Mouse (Mus musculus) neural tube, embryonic 15.5 days (tissue): ENCODE measurements around the gene Rai14. TPM values are rescaled to one million over a fixed set of nuclear protein-coding genes. Genes with fewer than 3 reads are reported as not detected.
"Not testable (repeated sequence)": the region's sequence is repeated elsewhere in the genome, so short reads cannot be mapped to it uniquely, and the experiment has no call there.

ENCODE experiments used
- ATAC-seq: fragments of 200-750 bp; cut with Nextera tagmentation; 2 replicates; pipeline ENCODE4 v1.8.0; 2017; ENCODE audit warnings: mild to moderate bottlenecking, moderate TSS enrichment, moderate library complexity; ENCODE audit not compliant: low FRiP score
- H3K27ac ChIP-seq: fragments of 300-500 bp; sonication (generic); replicated peaks from 2 replicates; pipeline ENCODE4 v1.5.1; 2015; ENCODE audit warnings: mild to moderate bottlenecking, inconsistent platforms
- H3K27me3 ChIP-seq: fragments of 300-500 bp; sonication (generic); replicated peaks from 2 replicates; pipeline ENCODE4 v1.6.1; 2015; ENCODE audit warnings: inconsistent platforms
- H3K36me3 ChIP-seq: fragments of 300-500 bp; sonication (generic); 2 replicates; pipeline ENCODE4 v1.6.1; 2015; ENCODE audit warnings: inconsistent platforms
- H3K4me1 ChIP-seq: fragments of 300-500 bp; sonication (generic); 2 replicates; pipeline ENCODE4 v1.6.1; 2015; ENCODE audit warnings: inconsistent platforms
- H3K4me2 ChIP-seq: fragments of 300-500 bp; sonication (generic); 2 replicates; pipeline ENCODE4 v1.6.1; 2015; ENCODE audit warnings: inconsistent platforms, mild to moderate bottlenecking, moderate library complexity
- H3K4me3 ChIP-seq: fragments of 300-500 bp; sonication (generic); replicated peaks from 2 replicates; pipeline ENCODE4 v1.5.1; 2015; ENCODE audit warnings: mild to moderate bottlenecking, inconsistent platforms
- H3K9ac ChIP-seq: fragments of 300-500 bp; sonication (generic); replicated peaks from 2 replicates; pipeline ENCODE4 v1.6.1; 2015; ENCODE audit warnings: mild to moderate bottlenecking, inconsistent platforms
- H3K9me3 ChIP-seq: fragments of 300-500 bp; sonication (generic); replicated peaks from 2 replicates; pipeline ENCODE4 v1.6.1; 2016; ENCODE audit warnings: inconsistent platforms
- WGBS: fragments of 180-500 bp; shearing (Covaris S2); methylation state at CpG from one replicate; pipeline ENCODE4 v1.1.7; 2015; ENCODE audit warnings: mixed read lengths; 5-methylcytosine and 5-hydroxymethylcytosine counted together
- polyA plus RNA-seq: library from polyadenylated mRNA; unstranded; fragments of >200 nt; fragmentation: Nextera tagmentation; extraction: Ambion mirVana; gene quantifications from 2 replicates; pipeline ENCODE4 v1.2.1, GENCODE M21; 2015

Rai14 gene
- polyA plus RNA-seq, 1 experiment from 2014 or later = 10.2 TPM

GRCm38 (mm10) chr15:10558465-10558864 lies 156.0 kb downstream of the Rai14 start, which contains the start of gene Ttc23l:
Gene Ttc23l (minus strand): TSS chr15:10558668.
- 88% methylated on average over 13 of the region's 13 CpGs for WGBS
- H3K27me3 ChIP-seq = no peaks in the 10 kb centered on the region
- H3K4me1 ChIP-seq = no peaks in the 10 kb centered on the region
- H3K4me2 ChIP-seq = no peak within 1 kb of the TSS
- H3K36me3 ChIP-seq = no peaks in the 10 kb centered on the region
- H3K9me3 ChIP-seq = no peaks in the 10 kb centered on the region
- ATAC-seq = no peak
- no peak within 1 kb of the TSS for H3K4me3 ChIP-seq
- no peak within 1 kb of the TSS for H3K27ac ChIP-seq
- no peak within 1 kb of the TSS for H3K9ac ChIP-seq

GRCm38 (mm10) chr15:10554336-10554735 lies 160.1 kb downstream of the Rai14 start:
- H3K4me3 ChIP-seq = no peak overlapping the region
- no peaks in the 10 kb centered on the region for H3K27me3 ChIP-seq
- no peak for ATAC-seq
- no peak overlapping the region for H3K9ac ChIP-seq
- no peaks in the 10 kb centered on the region for H3K4me1 ChIP-seq
- H3K27ac ChIP-seq = no peak overlapping the region
- no peaks in the 10 kb centered on the region for H3K9me3 ChIP-seq
- no peak overlapping the region for H3K4me2 ChIP-seq
- no peaks in the 10 kb centered on the region for H3K36me3 ChIP-seq

GRCm38 (mm10) chr15:10540271-10541088 lies 173.9 kb downstream of the Rai14 start:
- Histone ChIP-seq H3K9me3 (no peaks in the 10 kb centered on the region), H3K27me3 (no peaks in the 10 kb centered on the region), H3K4me1 (no peaks in the 10 kb centered on the region), H3K36me3 (no peaks in the 10 kb centered on the region), H3K9ac (no peak overlapping the region), H3K27ac (no peak overlapping the region), H3K4me2 (no peak overlapping the region), H3K4me3 (no peak overlapping the region)
- ATAC-seq = no peak
- 70% methylated on average over 16 of the region's 16 CpGs for WGBS

- Histone ChIP-seq H3K9ac (no peak overlapping the region), H3K4me2 (no peak overlapping the region), H3K4me3 (no peak overlapping the region), H3K9me3 (no peaks in the 10 kb centered on the region), H3K4me1 (no peaks in the 10 kb centered on the region), H3K27ac (no peak overlapping the region), H3K27me3 (no peaks in the 10 kb centered on the region), H3K36me3 (no peaks in the 10 kb centered on the region)
- ATAC-seq = no peak
- 93% methylated on average over 7 of the region's 7 CpGs for WGBS
These were observed 178.5 kb downstream of the Rai14 start for GRCm38 (mm10) chr15:10535969-10536368.

GRCm38 (mm10) chr15:10534591-10534990 lies 179.8 kb downstream of the Rai14 start:
- Histone ChIP-seq H3K9me3 (no peaks in the 10 kb centered on the region), H3K4me3 (no peak overlapping the region), H3K4me1 (no peaks in the 10 kb centered on the region), H3K4me2 (no peak overlapping the region), H3K27ac (no peak overlapping the region), H3K36me3 (no peaks in the 10 kb centered on the region), H3K27me3 (no peaks in the 10 kb centered on the region), H3K9ac (no peak overlapping the region)
- WGBS = 90% methylated on average over 5 of the region's 5 CpGs
- no peak for ATAC-seq

- 92% methylated on average over 10 of the region's 10 CpGs for WGBS
- not testable (repeated sequence) for H3K4me1 ChIP-seq, H3K9me3 ChIP-seq, H3K4me2 ChIP-seq, H3K4me3 ChIP-seq, H3K27ac ChIP-seq, ATAC-seq, H3K36me3 ChIP-seq, H3K27me3 ChIP-seq, H3K9ac ChIP-seq
These were observed 181.1 kb downstream of the Rai14 start for GRCm38 (mm10) chr15:10533361-10533760.

- 82% methylated on average over 4 of the region's 4 CpGs for WGBS
- no peak for ATAC-seq
These were observed 183.1 kb downstream of the Rai14 start for GRCm38 (mm10) chr15:10531352-10531751.

GRCm38 (mm10) chr15:10525896-10526295 lies 188.5 kb downstream of the Rai14 start:
- 78% methylated on average over 1 of the region's 1 CpGs for WGBS

More at GRCm38 (mm10) chr15:10531352-10531751, 183.1 kb downstream of the Rai14 start:
- no peaks in the 10 kb centered on the region for H3K9me3 ChIP-seq
- no peaks in the 10 kb centered on the region for H3K27me3 ChIP-seq
- H3K4me1 ChIP-seq = no peaks in the 10 kb centered on the region
- no peak overlapping the region for H3K27ac ChIP-seq
- H3K4me2 ChIP-seq = no peak overlapping the region
- no peaks in the 10 kb centered on the region for H3K36me3 ChIP-seq
- no peak overlapping the region for H3K4me3 ChIP-seq
- no peak overlapping the region for H3K9ac ChIP-seq

More at GRCm38 (mm10) chr15:10525896-10526295, 188.5 kb downstream of the Rai14 start:
- H3K4me2 ChIP-seq = no peak overlapping the region
- H3K36me3 ChIP-seq = no peaks in the 10 kb centered on the region
- no peaks in the 10 kb centered on the region for H3K9me3 ChIP-seq
- ATAC-seq = no peak
- no peak overlapping the region for H3K9ac ChIP-seq
- no peak overlapping the region for H3K4me3 ChIP-seq
- no peaks in the 10 kb centered on the region for H3K27me3 ChIP-seq
- H3K27ac ChIP-seq = no peak overlapping the region
- no peaks in the 10 kb centered on the region for H3K4me1 ChIP-seq

Other genes starting within 250 kb of the Rai14 start
- gene Dnajc21, start 244.1 kb downstream of the Rai14 start, polyA plus RNA-seq = 11.0 and 12.3 TPM in 2 replicates
- 48.7 and 59.4 TPM in 2 replicates for gene Brix1, start 228.7 kb downstream of the Rai14 start, polyA plus RNA-seq
- gene Rad1, start 228.6 kb downstream of the Rai14 start, polyA plus RNA-seq = 25.5 and 33.0 TPM in 2 replicates
- gene Ttc23l, start 156.0 kb downstream of the Rai14 start, polyA plus RNA-seq = not detected in 2 replicates
- 21.2 and 23.1 TPM in 2 replicates for gene C1qtnf3, start 237.7 kb upstream of the Rai14 start, polyA plus RNA-seq